Mouse (Mus musculus): ENCODE results near the gene Aph1a. TPM values are rescaled to one million over a fixed set of nuclear protein-coding genes. Genes with fewer than 3 reads are reported as not detected.
"Not testable (repeated sequence)": the region's sequence is repeated elsewhere in the genome, so short reads cannot be mapped to it uniquely, and the experiment has no call there.

Aph1a gene
- 26.9 and 27.1 TPM in 2 replicates for total RNA-seq (2017)

- peak; percentile 96 for ATAC-seq (ENCODE audit: extremely low read depth, insufficient number of reproducible peaks, low FRiP score, poor library complexity, severe bottlenecking)
These were observed at the start of gene Aph1a for GRCm38 (mm10) chr3:95893606-95894316. TSS of gene Aph1a (plus strand) at chr3:95893969.

GRCm38 (mm10) chr3:95850611-95851010, 43.2 kb upstream of the Aph1a start:
- ATAC-seq (ENCODE audit: extremely low read depth, insufficient number of reproducible peaks, low FRiP score, poor library complexity, severe bottlenecking): no peak

DNA sequence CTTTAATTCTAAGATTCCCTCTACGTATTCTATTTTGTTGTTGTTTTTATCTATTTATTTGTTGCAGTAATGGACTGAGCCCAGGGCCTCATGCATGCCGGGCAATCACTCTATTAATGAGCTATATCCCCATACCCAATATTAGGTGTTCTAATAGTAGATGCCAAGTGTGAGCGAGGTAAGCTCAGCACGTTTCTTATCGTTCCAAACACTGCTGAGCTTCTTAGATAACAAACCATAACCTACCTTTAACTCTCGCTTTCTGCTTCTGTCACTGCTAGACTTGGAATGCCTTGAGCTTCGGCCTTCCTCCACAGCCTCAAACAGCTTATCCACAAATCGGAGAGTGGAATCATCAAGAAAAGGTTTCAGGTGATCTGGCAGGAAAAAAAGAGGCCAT, 42.5 kb upstream of the Aph1a start:
- no peak for ATAC-seq (ENCODE audit: extremely low read depth, insufficient number of reproducible peaks, low FRiP score, poor library complexity, severe bottlenecking)

DNA sequence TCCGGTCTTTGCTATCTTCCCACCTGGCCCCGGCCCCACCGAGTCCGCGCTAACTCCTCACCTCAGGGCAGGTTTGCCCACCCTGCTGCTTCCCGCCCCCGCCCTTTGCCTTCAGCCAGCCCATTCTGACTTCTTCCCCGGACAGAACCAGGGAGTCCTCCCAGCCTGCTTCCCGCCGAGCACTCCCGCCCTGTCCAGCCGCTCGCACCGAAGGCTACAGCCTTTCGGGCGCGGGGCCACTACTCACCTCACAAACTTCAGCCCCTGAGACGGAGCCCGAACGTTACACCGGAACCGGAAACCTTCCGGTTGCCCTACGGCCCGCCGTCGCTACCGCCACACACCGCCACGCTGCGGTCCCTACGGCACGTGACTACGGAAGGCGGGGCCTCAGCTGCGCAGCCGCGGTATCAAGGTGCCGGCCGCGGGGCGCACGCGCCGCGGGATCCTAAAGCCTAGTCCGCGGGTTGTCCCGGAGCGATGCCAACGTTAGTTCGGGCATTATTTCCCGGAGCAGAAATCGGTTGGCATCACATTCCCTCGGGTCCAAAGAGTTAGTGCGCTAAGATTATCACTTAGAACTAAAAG, 38.2 kb upstream of the Aph1a start, which contains the start of gene Prpf3:
Gene Prpf3 (minus strand): TSS at position 384 of the 588 bp plus-strand sequence.
- peak; percentile 94 for ATAC-seq (ENCODE audit: extremely low read depth, insufficient number of reproducible peaks, low FRiP score, poor library complexity, severe bottlenecking)

DNA sequence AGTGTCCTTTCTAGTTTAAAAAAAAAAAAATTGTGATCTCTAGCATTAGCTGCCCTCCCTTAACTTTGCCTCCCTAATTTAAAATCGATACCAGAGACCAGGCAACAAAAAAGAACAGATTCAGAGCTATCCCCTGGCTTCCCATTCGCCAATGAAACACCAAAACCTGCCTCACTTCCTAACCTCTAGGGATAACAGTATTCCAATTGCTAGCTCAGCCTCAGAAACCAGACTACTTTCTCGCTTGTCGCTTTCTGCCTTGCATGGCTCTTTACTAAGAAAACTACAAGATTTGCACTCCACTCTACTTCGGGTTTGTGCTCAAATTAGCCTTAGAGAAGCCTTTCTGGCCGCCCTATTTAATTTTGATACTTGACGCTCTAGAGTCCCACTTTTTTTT, 37.7 kb upstream of the Aph1a start:
- no peak for ATAC-seq (ENCODE audit: extremely low read depth, insufficient number of reproducible peaks, low FRiP score, poor library complexity, severe bottlenecking)

GRCm38 (mm10) chr3:95857050-95857449, 36.7 kb upstream of the Aph1a start:
- ATAC-seq (ENCODE audit: extremely low read depth, insufficient number of reproducible peaks, low FRiP score, poor library complexity, severe bottlenecking): not testable (repeated sequence)

DNA sequence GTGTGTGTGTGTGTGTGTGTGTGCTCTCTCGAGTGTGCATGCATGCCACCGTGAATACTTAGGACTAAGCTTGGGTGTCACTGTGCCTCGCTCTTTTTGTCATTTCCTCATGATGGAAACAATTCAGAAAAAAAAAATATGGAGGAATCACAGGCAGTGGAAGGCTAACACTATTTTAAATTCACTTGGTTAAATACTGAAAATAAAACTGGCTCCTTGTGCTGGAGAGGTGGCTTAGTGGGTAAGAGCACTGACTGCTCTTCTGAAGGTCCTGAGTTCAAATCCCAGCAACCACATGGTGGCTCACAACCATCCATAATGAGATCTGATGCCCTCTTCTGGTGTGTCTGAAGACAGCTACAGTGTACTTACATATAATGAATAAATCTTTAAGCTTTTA, 35.5 kb upstream of the Aph1a start:
- not testable (repeated sequence) for ATAC-seq (ENCODE audit: extremely low read depth, insufficient number of reproducible peaks, low FRiP score, poor library complexity, severe bottlenecking)

- ATAC-seq (ENCODE audit: extremely low read depth, insufficient number of reproducible peaks, low FRiP score, poor library complexity, severe bottlenecking): no peak
These were observed 33.4 kb upstream of the Aph1a start for GRCm38 (mm10) chr3:95860323-95860722.

DNA sequence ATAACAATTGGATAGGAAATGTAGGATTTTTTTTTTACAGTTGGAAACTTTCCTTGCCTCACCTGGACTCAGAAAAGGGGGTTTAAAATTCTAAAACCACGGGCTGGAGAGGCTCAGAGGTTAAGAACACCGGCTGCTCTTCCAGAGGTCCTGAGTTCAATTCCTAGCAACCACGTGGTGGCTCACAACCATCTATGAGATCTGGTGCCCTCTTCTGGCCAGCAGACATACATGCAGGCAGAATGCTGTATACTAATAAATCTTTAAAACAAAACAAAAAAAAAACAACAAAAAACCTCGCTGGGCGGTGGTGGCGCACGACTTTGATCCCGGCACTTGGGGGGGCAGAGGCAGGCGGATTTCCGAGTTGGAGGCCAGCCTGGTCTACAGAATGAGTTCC, 32.6 kb upstream of the Aph1a start:
- no peak for ATAC-seq (ENCODE audit: extremely low read depth, insufficient number of reproducible peaks, low FRiP score, poor library complexity, severe bottlenecking)

GRCm38 (mm10) chr3:95861796-95862195, 32.0 kb upstream of the Aph1a start:
- peak; percentile 92 for ATAC-seq (ENCODE audit: extremely low read depth, insufficient number of reproducible peaks, low FRiP score, poor library complexity, severe bottlenecking)

DNA sequence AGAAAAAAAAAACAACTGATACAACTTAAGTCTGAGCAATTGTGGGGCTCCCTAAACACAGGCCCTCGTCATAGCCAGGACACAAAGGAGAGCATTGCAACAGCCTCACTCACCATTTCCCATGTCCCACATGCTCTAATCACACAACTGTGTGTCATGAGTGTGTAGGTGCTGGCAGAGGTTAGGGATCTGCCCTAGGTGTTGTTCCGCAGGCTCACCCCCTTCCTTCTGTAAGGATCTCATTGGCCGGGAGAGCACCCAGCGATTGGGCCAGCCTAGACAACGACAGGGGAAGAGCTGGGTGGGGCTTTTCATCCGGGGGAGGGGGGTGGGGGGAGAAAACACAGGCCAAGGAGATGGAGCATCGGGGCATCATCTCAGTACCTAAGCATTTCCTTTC, 30.2 kb upstream of the Aph1a start:
- ATAC-seq (ENCODE audit: extremely low read depth, insufficient number of reproducible peaks, low FRiP score, poor library complexity, severe bottlenecking): no peak

- ATAC-seq (ENCODE audit: extremely low read depth, insufficient number of reproducible peaks, low FRiP score, poor library complexity, severe bottlenecking): no peak
These were observed 28.7 kb upstream of the Aph1a start for GRCm38 (mm10) chr3:95865050-95865449.

- ATAC-seq (ENCODE audit: extremely low read depth, insufficient number of reproducible peaks, low FRiP score, poor library complexity, severe bottlenecking): no peak
These were observed 28.2 kb upstream of the Aph1a start for GRCm38 (mm10) chr3:95865571-95865970.

GRCm38 (mm10) chr3:95866071-95866470, 27.7 kb upstream of the Aph1a start:
- no peak for ATAC-seq (ENCODE audit: extremely low read depth, insufficient number of reproducible peaks, low FRiP score, poor library complexity, severe bottlenecking)

GRCm38 (mm10) chr3:95867408-95867807, 26.4 kb upstream of the Aph1a start:
- ATAC-seq (ENCODE audit: extremely low read depth, insufficient number of reproducible peaks, low FRiP score, poor library complexity, severe bottlenecking): no peak

GRCm38 (mm10) chr3:95870976-95871375, 22.8 kb upstream of the Aph1a start:
- no peak for ATAC-seq (ENCODE audit: extremely low read depth, insufficient number of reproducible peaks, low FRiP score, poor library complexity, severe bottlenecking)

DNA sequence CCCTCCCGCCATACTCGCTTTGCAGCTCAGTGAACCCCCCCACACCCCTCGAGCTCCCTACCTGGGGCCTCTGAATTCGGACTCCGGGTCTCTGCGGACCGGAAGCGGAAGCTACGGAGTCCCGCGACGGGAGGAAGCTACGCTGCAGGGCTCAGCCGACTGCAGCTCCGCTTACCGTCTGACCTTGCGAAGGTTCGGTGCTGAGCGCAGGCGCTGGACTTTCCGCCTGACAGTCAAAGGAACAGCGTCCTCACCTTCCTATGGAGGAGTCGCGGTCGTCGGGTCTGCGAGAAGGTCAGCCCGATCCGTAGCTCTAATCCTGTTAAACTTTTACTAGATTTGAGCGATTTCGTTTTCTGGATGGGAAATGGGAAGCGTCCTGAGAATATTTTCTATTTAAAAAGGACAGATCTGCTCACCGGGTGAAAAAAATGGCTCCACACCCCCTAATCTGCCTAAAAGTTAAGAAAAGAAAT, 22.3 kb upstream of the Aph1a start, which contains the start of gene Mrps21:
Gene Mrps21 (minus strand): TSS at position 128 of the 476 bp plus-strand sequence.
- ATAC-seq (ENCODE audit: extremely low read depth, insufficient number of reproducible peaks, low FRiP score, poor library complexity, severe bottlenecking): peak; percentile 97

DNA sequence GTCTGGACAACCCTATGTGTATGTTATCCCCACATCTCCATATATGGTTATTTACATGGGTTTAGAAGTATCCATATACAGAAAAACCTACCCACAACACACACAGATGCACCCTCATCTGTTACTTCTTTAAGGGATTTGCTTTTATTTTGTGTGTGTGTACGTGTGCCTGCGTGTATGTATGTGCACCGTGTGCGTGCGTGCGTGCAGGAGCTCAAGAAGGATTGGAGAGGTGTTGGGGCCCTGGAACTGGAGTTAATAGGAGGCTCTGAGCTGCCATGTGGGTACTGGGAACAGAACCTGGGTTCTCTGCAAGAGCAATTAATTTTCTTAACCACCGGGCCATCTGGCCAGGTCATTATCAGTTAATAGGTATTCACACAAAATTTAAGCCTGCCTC, 21.7 kb upstream of the Aph1a start:
- no peak for ATAC-seq (ENCODE audit: extremely low read depth, insufficient number of reproducible peaks, low FRiP score, poor library complexity, severe bottlenecking)

DNA sequence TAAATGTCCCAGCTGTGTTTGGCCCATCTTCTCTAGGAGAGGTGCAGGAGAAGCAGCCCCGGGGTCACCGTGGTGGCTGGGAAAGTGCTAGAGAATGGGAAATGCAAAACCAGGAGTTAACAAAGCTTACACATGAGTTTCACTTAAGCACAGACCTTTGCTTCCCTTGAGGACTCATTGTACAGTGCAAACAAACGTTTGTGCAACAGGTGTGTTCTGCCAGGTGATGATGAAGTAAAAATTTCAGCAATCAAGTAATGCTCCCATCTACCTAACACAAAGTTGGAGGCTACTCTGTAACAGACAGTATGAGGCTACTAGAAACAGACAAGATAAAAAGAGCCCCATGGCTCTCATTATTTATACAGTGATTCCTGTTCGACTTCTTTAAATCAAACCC, 14.7 kb upstream of the Aph1a start:
- ATAC-seq (ENCODE audit: extremely low read depth, insufficient number of reproducible peaks, low FRiP score, poor library complexity, severe bottlenecking): no peak

All from neutrophil, adult 5-6 weeks (primary cell).